Mouse (Mus musculus): ENCODE measurements at regions not wholly inside any gene's neighbourhood (a gene's known extent, or its start where the extent isn't known, plus 50 kb on each side); places are given as distances from the start of the nearest gene placed in this dataset.

- Histone ChIP-seq H3K4me2 (replicated peaks) (no peak overlapping the region), H3K4me1 (peaks cover 24% of the 10 kb centered on the region), H3K27ac (no peak overlapping the region), H3K27me3 (peaks cover 11% of the 10 kb centered on the region; the same call in 1 of the 2 replicates), H3K9ac (no peak overlapping the region), H3K36me3 (no peaks in the 10 kb centered on the region), H3K9me3 (no peaks in the 10 kb centered on the region), H3K4me3 (no peak overlapping the region)
- ATAC-seq (ENCODE audit: low FRiP score, low read depth) = no peak
- 78% methylated on average over 6 of the region's 6 CpGs for WGBS
Measured at GRCm38 (mm10) chr13:101915948-101916594, 148.1 kb upstream of the Pik3r1 start.

GRCm38 (mm10) chr13:101916876-101917275 is 148.9 kb upstream of the Pik3r1 start:
- H3K4me3 ChIP-seq = no peak overlapping the region
- no peak overlapping the region for H3K9ac ChIP-seq
- H3K9me3 ChIP-seq = no peaks in the 10 kb centered on the region
- no peaks in the 10 kb centered on the region for H3K36me3 ChIP-seq
- WGBS = 46% methylated on average over 5 of the region's 5 CpGs
- no peak overlapping the region for H3K4me2 ChIP-seq (replicated peaks)
- H3K4me1 ChIP-seq = peaks cover 24% of the 10 kb centered on the region
- ATAC-seq (ENCODE audit: low FRiP score, low read depth) = no peak
- peaks cover 14% of the 10 kb centered on the region; the same call in 1 of the 2 replicates for H3K27me3 ChIP-seq
- H3K27ac ChIP-seq = no peak overlapping the region

- Histone ChIP-seq H3K4me3 (no peak overlapping the region), H3K4me2 (replicated peaks) (no peak overlapping the region), H3K9me3 (no peaks in the 10 kb centered on the region), H3K36me3 (no peaks in the 10 kb centered on the region), H3K9ac (no peak overlapping the region), H3K27me3 (peaks cover 18% of the 10 kb centered on the region; the same call in 1 of the 2 replicates), H3K4me1 (peaks cover 24% of the 10 kb centered on the region), H3K27ac (no peak overlapping the region)
- ATAC-seq (ENCODE audit: low FRiP score, low read depth) = no peak
- 80% methylated on average over 3 of the region's 3 CpGs for WGBS
Measured at GRCm38 (mm10) chr13:101918185-101918584, 150.2 kb upstream of the Pik3r1 start.

GRCm38 (mm10) chr13:101919266-101919665 is 151.2 kb upstream of the Pik3r1 start:
- ATAC-seq (ENCODE audit: low FRiP score, low read depth) = no peak

GRCm38 (mm10) chr13:101920384-101920783 is 152.4 kb upstream of the Pik3r1 start:
- 81% methylated on average over 3 of the region's 3 CpGs for WGBS
- H3K9ac ChIP-seq = no peak overlapping the region
- no peak overlapping the region for H3K4me3 ChIP-seq
- H3K36me3 ChIP-seq = no peaks in the 10 kb centered on the region
- peaks cover 16% of the 10 kb centered on the region for H3K4me1 ChIP-seq
- no peaks in the 10 kb centered on the region for H3K9me3 ChIP-seq
- H3K27ac ChIP-seq = no peak overlapping the region
- no peak for ATAC-seq (ENCODE audit: low FRiP score, low read depth)
- H3K27me3 ChIP-seq = peaks cover 18% of the 10 kb centered on the region; the same call in 1 of the 2 replicates
- H3K4me2 ChIP-seq (replicated peaks) = no peak overlapping the region

More at GRCm38 (mm10) chr13:101919266-101919665, 151.2 kb upstream of the Pik3r1 start:
- Histone ChIP-seq H3K4me2 (replicated peaks) (no peak overlapping the region), H3K4me3 (no peak overlapping the region), H3K9ac (no peak overlapping the region), H3K27ac (no peak overlapping the region), H3K4me1 (peaks cover 24% of the 10 kb centered on the region), H3K9me3 (no peaks in the 10 kb centered on the region), H3K36me3 (no peaks in the 10 kb centered on the region), H3K27me3 (peaks cover 18% of the 10 kb centered on the region; the same call in 1 of the 2 replicates)
- 65% methylated on average over 5 of the region's 5 CpGs for WGBS

GRCm38 (mm10) chr13:101924637-101925036 is 156.6 kb upstream of the Pik3r1 start:
- no peak overlapping the region for H3K27ac ChIP-seq
- H3K9ac ChIP-seq = no peak overlapping the region
- no peaks in the 10 kb centered on the region for H3K36me3 ChIP-seq
- peaks cover 15% of the 10 kb centered on the region; the same call in 1 of the 2 replicates for H3K27me3 ChIP-seq
- H3K4me3 ChIP-seq = no peak overlapping the region
- H3K9me3 ChIP-seq = no peaks in the 10 kb centered on the region
- H3K4me1 ChIP-seq = no peaks in the 10 kb centered on the region
- no peak for ATAC-seq (ENCODE audit: low FRiP score, low read depth)
- WGBS = 94% methylated on average over 2 of the region's 2 CpGs
- H3K4me2 ChIP-seq (replicated peaks) = no peak overlapping the region

GRCm38 (mm10) chr13:101931264-101931663 is 163.2 kb upstream of the Pik3r1 start:
- H3K27me3 ChIP-seq = peaks cover 3% of the 10 kb centered on the region
- H3K9ac ChIP-seq = no peak overlapping the region
- H3K9me3 ChIP-seq = no peaks in the 10 kb centered on the region
- no peaks in the 10 kb centered on the region for H3K36me3 ChIP-seq
- no peaks in the 10 kb centered on the region for H3K4me1 ChIP-seq
- H3K27ac ChIP-seq = no peak overlapping the region
- no peak overlapping the region for H3K4me2 ChIP-seq (replicated peaks)
- no peak overlapping the region for H3K4me3 ChIP-seq
- ATAC-seq (ENCODE audit: low FRiP score, low read depth) = no peak
- WGBS = 91% methylated on average over 4 of the region's 4 CpGs

- H3K4me3 ChIP-seq = no peak overlapping the region
- 52% methylated on average over 1 of the region's 1 CpGs for WGBS
- no peak overlapping the region for H3K4me2 ChIP-seq (replicated peaks)
- peaks cover 2% of the 10 kb centered on the region; the same call in 1 of the 2 replicates for H3K27me3 ChIP-seq
- ATAC-seq (ENCODE audit: low FRiP score, low read depth) = no peak
- H3K27ac ChIP-seq = no peak overlapping the region
- H3K4me1 ChIP-seq = no peaks in the 10 kb centered on the region
- H3K36me3 ChIP-seq = no peaks in the 10 kb centered on the region
- no peak overlapping the region for H3K9ac ChIP-seq
- no peaks in the 10 kb centered on the region for H3K9me3 ChIP-seq
Measured at GRCm38 (mm10) chr13:101931882-101932281, 163.9 kb upstream of the Pik3r1 start.

- Histone ChIP-seq H3K36me3 (no peaks in the 10 kb centered on the region), H3K27me3 (no peaks in the 10 kb centered on the region; the same call in 1 of the 2 replicates), H3K27ac (no peak overlapping the region), H3K9me3 (0 out of 2 replicates have a peak, but pooled peaks cover 3% of the 10 kb centered on the region), H3K4me3 (no peak overlapping the region), H3K4me2 (replicated peaks) (no peak overlapping the region), H3K9ac (no peak overlapping the region), H3K4me1 (no peaks in the 10 kb centered on the region)
- ATAC-seq (ENCODE audit: low FRiP score, low read depth) = no peak
- WGBS = 25% methylated on average over 4 of the region's 4 CpGs
Measured at GRCm38 (mm10) chr13:101935843-101936242, 167.8 kb upstream of the Pik3r1 start.

GRCm38 (mm10) chr13:101954521-101954920 is 186.5 kb upstream of the Pik3r1 start:
- Histone ChIP-seq H3K36me3 (no peaks in the 10 kb centered on the region), H3K4me3 (no peak overlapping the region), H3K27me3 (no peaks in the 10 kb centered on the region), H3K9ac (no peak overlapping the region), H3K27ac (no peak overlapping the region), H3K9me3 (no peaks in the 10 kb centered on the region), H3K4me2 (replicated peaks) (no peak overlapping the region), H3K4me1 (peaks cover 13% of the 10 kb centered on the region)
- no peak for ATAC-seq (ENCODE audit: low FRiP score, low read depth)
- WGBS = 88% methylated on average over 3 of the region's 3 CpGs

- no peak overlapping the region for H3K27ac ChIP-seq
- no peaks in the 10 kb centered on the region for H3K36me3 ChIP-seq
- 60% methylated on average over 7 of the region's 7 CpGs for WGBS
- no peaks in the 10 kb centered on the region; the same call in 1 of the 2 replicates for H3K9me3 ChIP-seq
- no peaks in the 10 kb centered on the region for H3K27me3 ChIP-seq
- H3K4me3 ChIP-seq = no peak overlapping the region
- no peak for ATAC-seq (ENCODE audit: low FRiP score, low read depth)
- no peak overlapping the region for H3K9ac ChIP-seq
- peaks cover 5% of the 10 kb centered on the region for H3K4me1 ChIP-seq
- no peak overlapping the region for H3K4me2 ChIP-seq (replicated peaks)
Measured at GRCm38 (mm10) chr13:101955806-101956418, 187.9 kb upstream of the Pik3r1 start.

GRCm38 (mm10) chr13:101957782-101958181 is 189.8 kb upstream of the Pik3r1 start:
- no peak overlapping the region for H3K27ac ChIP-seq
- H3K36me3 ChIP-seq = no peaks in the 10 kb centered on the region
- H3K9ac ChIP-seq = no peak overlapping the region
- H3K27me3 ChIP-seq = no peaks in the 10 kb centered on the region
- 78% methylated on average over 4 of the region's 4 CpGs for WGBS
- no peak for ATAC-seq (ENCODE audit: low FRiP score, low read depth)
- H3K4me2 ChIP-seq (replicated peaks) = no peak overlapping the region
- peaks cover 5% of the 10 kb centered on the region; the same call in 1 of the 2 replicates for H3K4me1 ChIP-seq
- H3K4me3 ChIP-seq = no peak overlapping the region
- H3K9me3 ChIP-seq = no peaks in the 10 kb centered on the region; the same call in 1 of the 2 replicates
